Mouse (Mus musculus) CD4-positive helper T cell, adult 2 months (primary cell): ENCODE measurements at regions not wholly inside any gene's neighbourhood (a gene's known extent, or its start where the extent isn't known, plus 50 kb on each side); places are given as distances from the start of the nearest gene placed in this dataset.
A peak's percentile ranks its signal among the peaks of the same experiment; 100 is the strongest.
"Not testable (repeated sequence)": the region's sequence is repeated elsewhere in the genome, so short reads cannot be mapped to it uniquely, and the experiment has no call there.

Experiments used
- DNase-seq: peaks from one replicate; pipeline ENCODE4 v3.0.0-alpha.2; 2012; ENCODE audit warnings: low read depth, missing footprints, low spot score

- DNase-seq = no peak
Measured at GRCm38 (mm10) chr10:56994969-56995368, 491.2 kb upstream of the Hsf2 start.

GRCm38 (mm10) chr10:57000892-57001722 lies 485.1 kb upstream of the Hsf2 start:
- peak; percentile 6 for DNase-seq

- DNase-seq = no peak
Measured at GRCm38 (mm10) chr10:57001723-57002110, 484.5 kb upstream of the Hsf2 start.

- DNase-seq = no peak
Measured at GRCm38 (mm10) chr10:57037641-57038040, 448.5 kb upstream of the Hsf2 start.

- DNase-seq = no peak
Measured at GRCm38 (mm10) chr10:57040201-57040600, 446.0 kb upstream of the Hsf2 start.

GRCm38 (mm10) chr10:57046021-57046420 lies 440.2 kb upstream of the Hsf2 start:
- no peak for DNase-seq

- no peak for DNase-seq
Measured at GRCm38 (mm10) chr10:57046891-57047290, 439.3 kb upstream of the Hsf2 start.

- DNase-seq = no peak
Measured at GRCm38 (mm10) chr10:57047719-57048118, 438.5 kb upstream of the Hsf2 start.

- DNase-seq = not testable (repeated sequence)
Measured at GRCm38 (mm10) chr10:57053375-57053774, 432.8 kb upstream of the Hsf2 start.

GRCm38 (mm10) chr10:57090131-57090530 lies 396.1 kb upstream of the Hsf2 start:
- DNase-seq = no peak

GRCm38 (mm10) chr10:57095920-57096319 lies 390.3 kb upstream of the Hsf2 start:
- no peak for DNase-seq

- DNase-seq = no peak
Measured at GRCm38 (mm10) chr10:57113359-57113758, 372.8 kb upstream of the Hsf2 start.

GRCm38 (mm10) chr10:57114696-57115271 lies 371.4 kb upstream of the Hsf2 start:
- no peak for DNase-seq

GRCm38 (mm10) chr10:57121514-57121913 lies 364.7 kb upstream of the Hsf2 start:
- DNase-seq = no peak

GRCm38 (mm10) chr10:57127185-57127584 lies 359.0 kb upstream of the Hsf2 start:
- DNase-seq = no peak

- no peak for DNase-seq
Measured at GRCm38 (mm10) chr10:57156426-57156825, 329.8 kb upstream of the Hsf2 start.

- no peak for DNase-seq
Measured at GRCm38 (mm10) chr10:57156912-57157311, 329.3 kb upstream of the Hsf2 start.

- no peak for DNase-seq
Measured at GRCm38 (mm10) chr10:57160546-57160945, 325.6 kb upstream of the Hsf2 start.

GRCm38 (mm10) chr10:57163359-57163758 lies 322.8 kb upstream of the Hsf2 start:
- DNase-seq = no peak

GRCm38 (mm10) chr10:57183560-57183959 lies 302.6 kb upstream of the Hsf2 start:
- DNase-seq = no peak

GRCm38 (mm10) chr10:57210701-57211100 lies 275.5 kb upstream of the Hsf2 start:
- DNase-seq = no peak

- DNase-seq = no peak
Measured at GRCm38 (mm10) chr10:57231117-57231516, 255.1 kb upstream of the Hsf2 start.

- no peak for DNase-seq
Measured at GRCm38 (mm10) chr10:57281220-57281619, 205.0 kb upstream of the Hsf2 start.
